Mouse (Mus musculus): ENCODE results near the gene Rab44. TPM values are rescaled to one million over a fixed set of nuclear protein-coding genes. Genes with fewer than 3 reads are reported as not detected.
A peak's percentile ranks its signal among the peaks of the same experiment; 100 is the strongest.

Rab44 gene
- polyA plus RNA-seq, 1 experiment = 0.34 TPM

- WGBS = 45% methylated on average over 5 of the region's 5 CpGs
- no peak for DNase-seq
- no peak for TF ChIP-seq POLR2A (IDR thresholded peaks at IDR 0.05; ENCODE audit: low read depth, low read length)
- TF ChIP-seq CTCF (conservative IDR thresholded peaks at IDR 0.05; ENCODE audit: insufficient read depth, insufficient read length, low read depth, low read length) = no peak
- H3K36me3 ChIP-seq (ENCODE audit: control insufficient read depth, insufficient read depth, low read length) = no peaks in the 10 kb centered on the region
- H3K4me1 ChIP-seq (ENCODE audit: control insufficient read depth, insufficient read depth, low read length) = no peaks in the 10 kb centered on the region
- H3K27me3 ChIP-seq (replicated peaks; ENCODE audit: control insufficient read depth, insufficient read depth, low read length) = no peaks in the 10 kb centered on the region
- no peak overlapping the region for H3K27ac ChIP-seq (ENCODE audit: insufficient read depth, low read depth, low read length)
- H3K4me3 ChIP-seq (ENCODE audit: insufficient read depth, low read depth, low read length) = no peak overlapping the region
These were observed 15.4 kb downstream of the Rab44 start for GRCm38 (mm10) chr17:29129341-29129740.

GRCm38 (mm10) chr17:29135066-29135465, 21.1 kb downstream of the Rab44 start:
- TF ChIP-seq CTCF (conservative IDR thresholded peaks at IDR 0.05; ENCODE audit: insufficient read depth, insufficient read length, low read depth, low read length) (no peak), POLR2A (IDR thresholded peaks at IDR 0.05; ENCODE audit: low read depth, low read length) (no peak)
- Histone ChIP-seq H3K36me3 (ENCODE audit: control insufficient read depth, insufficient read depth, low read length) (no peaks in the 10 kb centered on the region), H3K27me3 (replicated peaks; ENCODE audit: control insufficient read depth, insufficient read depth, low read length) (no peaks in the 10 kb centered on the region), H3K4me1 (ENCODE audit: control insufficient read depth, insufficient read depth, low read length) (peaks cover 9% of the 10 kb centered on the region; the same call in 1 of the 2 replicates), H3K4me3 (ENCODE audit: insufficient read depth, low read depth, low read length) (no peak overlapping the region), H3K27ac (ENCODE audit: insufficient read depth, low read depth, low read length) (no peak overlapping the region)
- DNase-seq = no peak
- 80% methylated on average over 5 of the region's 5 CpGs for WGBS

DNA sequence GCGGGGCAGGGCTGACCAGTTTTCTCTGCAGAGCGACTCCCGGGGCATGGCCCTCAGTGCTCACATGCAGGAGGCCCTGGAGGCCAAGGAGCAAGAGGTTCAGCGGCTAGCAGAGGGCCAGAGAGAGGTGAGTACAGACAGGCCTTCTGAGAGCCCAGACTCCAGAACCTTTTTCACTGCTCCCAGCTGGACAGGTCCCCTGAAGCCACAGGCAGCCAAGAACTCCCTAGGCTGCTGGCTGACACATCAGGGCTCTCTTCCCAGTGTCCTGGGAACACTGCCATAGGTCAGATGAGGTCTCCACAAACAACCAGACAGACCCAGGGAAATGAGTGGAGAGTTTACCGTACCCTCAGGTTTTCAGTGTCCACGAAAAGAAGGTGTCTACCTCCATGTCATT, 22.3 kb downstream of the Rab44 start:
- DNase-seq = peak; percentile 89
- Histone ChIP-seq H3K4me3 (ENCODE audit: insufficient read depth, low read depth, low read length) (no peak overlapping the region), H3K36me3 (ENCODE audit: control insufficient read depth, insufficient read depth, low read length) (no peaks in the 10 kb centered on the region), H3K27ac (ENCODE audit: insufficient read depth, low read depth, low read length) (no peak overlapping the region), H3K27me3 (replicated peaks; ENCODE audit: control insufficient read depth, insufficient read depth, low read length) (no peaks in the 10 kb centered on the region), H3K4me1 (ENCODE audit: control insufficient read depth, insufficient read depth, low read length) (peaks cover 9% of the 10 kb centered on the region; the same call in 1 of the 2 replicates)
- TF ChIP-seq CTCF (conservative IDR thresholded peaks at IDR 0.05; ENCODE audit: insufficient read depth, insufficient read length, low read depth, low read length) = no peak
- no peak for TF ChIP-seq POLR2A (IDR thresholded peaks at IDR 0.05; ENCODE audit: low read depth, low read length)
- 45% methylated on average over 6 of the region's 6 CpGs for WGBS

- DNase-seq = no peak
- no peaks in the 10 kb centered on the region for H3K27me3 ChIP-seq (replicated peaks; ENCODE audit: control insufficient read depth, insufficient read depth, low read length)
- TF ChIP-seq POLR2A (IDR thresholded peaks at IDR 0.05; ENCODE audit: low read depth, low read length) (no peak), CTCF (conservative IDR thresholded peaks at IDR 0.05; ENCODE audit: insufficient read depth, insufficient read length, low read depth, low read length) (no peak)
- no peaks in the 10 kb centered on the region for H3K36me3 ChIP-seq (ENCODE audit: control insufficient read depth, insufficient read depth, low read length)
- H3K27ac ChIP-seq (ENCODE audit: insufficient read depth, low read depth, low read length) = no peak overlapping the region
- peaks cover 9% of the 10 kb centered on the region; the same call in 1 of the 2 replicates for H3K4me1 ChIP-seq (ENCODE audit: control insufficient read depth, insufficient read depth, low read length)
- no peak overlapping the region for H3K4me3 ChIP-seq (ENCODE audit: insufficient read depth, low read depth, low read length)
- WGBS = 85% methylated on average over 7 of the region's 7 CpGs
These were observed 24.0 kb downstream of the Rab44 start for GRCm38 (mm10) chr17:29137906-29138305.

GRCm38 (mm10) chr17:29141577-29141976, 27.6 kb downstream of the Rab44 start:
- TF ChIP-seq CTCF (conservative IDR thresholded peaks at IDR 0.05; ENCODE audit: insufficient read depth, insufficient read length, low read depth, low read length) (no peak), POLR2A (IDR thresholded peaks at IDR 0.05; ENCODE audit: low read depth, low read length) (no peak)
- Histone ChIP-seq H3K27ac (ENCODE audit: insufficient read depth, low read depth, low read length) (no peak overlapping the region), H3K4me3 (ENCODE audit: insufficient read depth, low read depth, low read length) (no peak overlapping the region), H3K27me3 (replicated peaks; ENCODE audit: control insufficient read depth, insufficient read depth, low read length) (no peaks in the 10 kb centered on the region), H3K4me1 (ENCODE audit: control insufficient read depth, insufficient read depth, low read length) (no peaks in the 10 kb centered on the region), H3K36me3 (ENCODE audit: control insufficient read depth, insufficient read depth, low read length) (no peaks in the 10 kb centered on the region)
- peak; percentile 35 for DNase-seq
- WGBS = 82% methylated on average over 3 of the region's 3 CpGs

DNA sequence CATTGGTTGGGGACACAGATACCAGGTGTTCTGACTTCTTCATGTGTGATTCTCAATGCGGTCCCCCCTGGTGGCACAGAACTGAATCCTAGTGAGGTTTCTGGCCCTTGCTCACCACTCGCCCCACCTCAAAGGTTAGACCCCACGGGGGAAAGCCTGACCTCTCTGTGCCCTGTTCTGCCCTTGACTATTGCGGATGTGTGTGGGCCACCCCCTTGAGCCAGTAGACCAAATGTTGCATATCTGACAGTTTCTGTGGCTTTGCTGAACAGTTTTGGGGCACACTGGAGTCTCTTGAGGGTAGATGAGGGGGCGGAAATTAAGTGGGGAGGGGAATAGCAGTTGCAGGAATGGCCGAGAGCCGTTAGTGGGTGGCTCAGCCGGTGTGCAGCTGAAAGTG, 29.3 kb downstream of the Rab44 start:
- no peaks in the 10 kb centered on the region for H3K36me3 ChIP-seq (ENCODE audit: control insufficient read depth, insufficient read depth, low read length)
- no peak for TF ChIP-seq POLR2A (IDR thresholded peaks at IDR 0.05; ENCODE audit: low read depth, low read length)
- TF ChIP-seq CTCF (conservative IDR thresholded peaks at IDR 0.05; ENCODE audit: insufficient read depth, insufficient read length, low read depth, low read length) = no peak
- H3K4me1 ChIP-seq (ENCODE audit: control insufficient read depth, insufficient read depth, low read length) = no peaks in the 10 kb centered on the region
- H3K27me3 ChIP-seq (replicated peaks; ENCODE audit: control insufficient read depth, insufficient read depth, low read length) = no peaks in the 10 kb centered on the region
- H3K4me3 ChIP-seq (ENCODE audit: insufficient read depth, low read depth, low read length) = no peak overlapping the region
- DNase-seq = no peak
- WGBS = 81% methylated on average over 8 of the region's 8 CpGs
- H3K27ac ChIP-seq (ENCODE audit: insufficient read depth, low read depth, low read length) = no peak overlapping the region

DNA sequence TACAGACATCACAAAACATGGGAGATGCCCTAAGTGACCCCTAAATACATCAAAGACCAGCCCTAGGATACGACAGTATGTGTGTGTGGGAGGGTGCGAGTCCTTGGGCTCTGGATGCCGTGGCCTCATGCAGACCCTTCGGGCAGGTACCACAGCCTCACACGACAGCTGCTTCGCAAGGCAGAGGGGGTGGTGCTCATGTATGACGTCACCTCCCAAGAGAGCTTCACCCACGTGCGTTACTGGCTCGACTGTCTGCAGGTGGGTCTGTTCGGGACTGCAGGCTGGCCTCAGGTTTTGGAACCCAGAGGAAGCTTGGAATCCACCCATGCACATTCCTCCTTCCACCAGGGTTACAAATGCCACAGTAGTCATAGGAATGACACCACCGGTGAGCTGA, 31.2 kb downstream of the Rab44 start:
- Histone ChIP-seq H3K27me3 (replicated peaks; ENCODE audit: control insufficient read depth, insufficient read depth, low read length) (no peaks in the 10 kb centered on the region), H3K27ac (ENCODE audit: insufficient read depth, low read depth, low read length) (no peak overlapping the region), H3K4me1 (ENCODE audit: control insufficient read depth, insufficient read depth, low read length) (no peaks in the 10 kb centered on the region), H3K36me3 (ENCODE audit: control insufficient read depth, insufficient read depth, low read length) (no peaks in the 10 kb centered on the region), H3K4me3 (ENCODE audit: insufficient read depth, low read depth, low read length) (no peak overlapping the region)
- 88% methylated on average over 12 of the region's 12 CpGs for WGBS
- no peak for TF ChIP-seq POLR2A (IDR thresholded peaks at IDR 0.05; ENCODE audit: low read depth, low read length)
- DNase-seq = no peak

DNA sequence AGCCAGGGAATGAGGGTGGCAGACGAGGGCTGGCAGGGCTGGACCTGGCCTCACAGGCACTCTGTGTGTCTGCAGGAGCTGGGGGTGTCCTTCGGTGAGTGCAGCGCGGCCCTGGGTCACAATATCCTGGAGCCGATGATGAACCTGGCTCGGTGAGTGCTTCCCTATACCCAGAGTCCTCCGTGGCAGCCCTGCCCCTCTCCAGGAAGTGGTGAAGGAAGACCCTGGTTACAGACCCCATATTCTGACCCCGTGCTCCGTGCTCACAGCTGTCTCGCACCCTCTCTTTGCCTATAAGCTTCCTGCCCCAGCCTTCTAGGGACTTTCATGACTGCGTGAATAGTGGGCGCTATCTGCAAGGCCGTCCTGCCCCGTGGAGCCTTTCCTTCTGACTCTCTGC, 33.3 kb downstream of the Rab44 start:
- H3K4me3 ChIP-seq (ENCODE audit: insufficient read depth, low read depth, low read length) = no peak overlapping the region
- 79% methylated on average over 14 of the region's 14 CpGs for WGBS
- TF ChIP-seq CTCF (conservative IDR thresholded peaks at IDR 0.05; ENCODE audit: insufficient read depth, insufficient read length, low read depth, low read length) (no peak), POLR2A (IDR thresholded peaks at IDR 0.05; ENCODE audit: low read depth, low read length) (no peak)

More for the DNA sequence above, 33.3 kb downstream of the Rab44 start:
- H3K4me1 ChIP-seq (ENCODE audit: control insufficient read depth, insufficient read depth, low read length) = no peaks in the 10 kb centered on the region
- no peaks in the 10 kb centered on the region for H3K27me3 ChIP-seq (replicated peaks; ENCODE audit: control insufficient read depth, insufficient read depth, low read length)
- H3K27ac ChIP-seq (ENCODE audit: insufficient read depth, low read depth, low read length) = no peak overlapping the region
- DNase-seq = no peak
- H3K36me3 ChIP-seq (ENCODE audit: control insufficient read depth, insufficient read depth, low read length) = no peaks in the 10 kb centered on the region
